Mouse (Mus musculus): ENCODE measurements at regions not wholly inside any gene's neighbourhood (a gene's known extent, or its start where the extent isn't known, plus 50 kb on each side); places are given as distances from the start of the nearest gene placed in this dataset.

GRCm38 (mm10) chr16:76448773-76449172, 75.1 kb upstream of the Nrip1 start:
- no peak for DNase-seq (ENCODE audit: low spot score)

GRCm38 (mm10) chr16:76447033-76447432, 73.4 kb upstream of the Nrip1 start:
- DNase-seq (ENCODE audit: low spot score), result no peak

GRCm38 (mm10) chr16:76444668-76445067, 71.0 kb upstream of the Nrip1 start:
- no peak for DNase-seq (ENCODE audit: low spot score)

- no peak for DNase-seq (ENCODE audit: low spot score)
Measured at GRCm38 (mm10) chr16:76442635-76443034, 69.0 kb upstream of the Nrip1 start.

- no peak for DNase-seq (ENCODE audit: low spot score)
Measured at GRCm38 (mm10) chr16:76441803-76442448, 68.3 kb upstream of the Nrip1 start.

- DNase-seq (ENCODE audit: low spot score), result peak; percentile 67
Measured at GRCm38 (mm10) chr16:76438093-76438883, 64.7 kb upstream of the Nrip1 start.

- no peak for DNase-seq (ENCODE audit: low spot score)
Measured at GRCm38 (mm10) chr16:76436290-76436689, 62.7 kb upstream of the Nrip1 start.

- no peak for DNase-seq (ENCODE audit: low spot score)
Measured at GRCm38 (mm10) chr16:76433076-76433825, 59.6 kb upstream of the Nrip1 start.

- peak; percentile 99 for DNase-seq (ENCODE audit: low spot score)
Measured at GRCm38 (mm10) chr16:76432304-76432703, 58.7 kb upstream of the Nrip1 start.

- DNase-seq (ENCODE audit: low spot score), result no peak
Measured at GRCm38 (mm10) chr16:76429156-76429555, 55.5 kb upstream of the Nrip1 start.

- no peak for DNase-seq (ENCODE audit: low spot score)
Measured at GRCm38 (mm10) chr16:76423964-76424363, 50.3 kb upstream of the Nrip1 start.
